Mouse (Mus musculus): ENCODE results near the gene Pofut1.
"Not testable (repeated sequence)": the region's sequence is repeated elsewhere in the genome, so short reads cannot be mapped to it uniquely, and the experiment has no call there.

Gene Pofut1

DNA sequence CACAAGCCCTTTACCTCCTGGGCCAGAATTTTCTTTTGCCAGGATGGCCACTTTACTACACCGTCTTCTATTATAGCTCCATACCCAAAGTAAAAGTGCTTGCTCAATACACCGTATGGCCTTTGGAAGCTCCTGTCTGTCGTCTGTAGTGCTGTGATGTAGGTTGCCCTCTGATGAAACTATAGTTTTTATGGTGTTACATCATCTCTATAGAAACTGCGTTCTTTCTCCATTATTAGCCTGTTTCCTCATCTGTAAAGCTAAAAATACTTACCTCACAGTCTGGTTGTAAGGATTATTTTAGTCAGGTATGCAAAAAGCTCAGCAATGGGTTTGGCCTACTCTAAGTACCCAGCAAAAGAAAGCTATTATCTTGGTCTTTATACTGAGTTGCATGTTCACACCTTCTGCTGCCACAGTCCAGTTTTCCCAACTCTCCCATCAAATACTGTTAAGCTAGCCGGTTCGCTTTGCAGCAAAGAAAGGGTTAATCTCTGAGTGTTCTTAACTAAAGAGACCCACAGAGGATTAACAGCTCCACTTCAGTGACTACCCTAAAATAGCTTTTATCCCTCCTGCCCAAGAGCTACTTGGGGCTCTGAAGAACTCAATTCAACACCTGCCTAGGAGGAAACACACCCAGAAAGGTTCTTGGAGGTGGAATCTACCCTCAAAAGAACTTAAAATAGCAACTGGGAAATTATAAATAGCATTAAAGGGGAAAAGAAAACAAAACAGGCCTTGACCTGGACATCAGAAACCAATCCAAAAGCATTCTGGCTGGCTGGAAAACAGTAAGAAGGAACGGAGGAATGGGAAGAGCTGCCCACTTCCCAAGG lies 2.1 kb upstream of the Pofut1 start:
- DNase-seq (ENCODE audit: low spot score): no peak

DNA sequence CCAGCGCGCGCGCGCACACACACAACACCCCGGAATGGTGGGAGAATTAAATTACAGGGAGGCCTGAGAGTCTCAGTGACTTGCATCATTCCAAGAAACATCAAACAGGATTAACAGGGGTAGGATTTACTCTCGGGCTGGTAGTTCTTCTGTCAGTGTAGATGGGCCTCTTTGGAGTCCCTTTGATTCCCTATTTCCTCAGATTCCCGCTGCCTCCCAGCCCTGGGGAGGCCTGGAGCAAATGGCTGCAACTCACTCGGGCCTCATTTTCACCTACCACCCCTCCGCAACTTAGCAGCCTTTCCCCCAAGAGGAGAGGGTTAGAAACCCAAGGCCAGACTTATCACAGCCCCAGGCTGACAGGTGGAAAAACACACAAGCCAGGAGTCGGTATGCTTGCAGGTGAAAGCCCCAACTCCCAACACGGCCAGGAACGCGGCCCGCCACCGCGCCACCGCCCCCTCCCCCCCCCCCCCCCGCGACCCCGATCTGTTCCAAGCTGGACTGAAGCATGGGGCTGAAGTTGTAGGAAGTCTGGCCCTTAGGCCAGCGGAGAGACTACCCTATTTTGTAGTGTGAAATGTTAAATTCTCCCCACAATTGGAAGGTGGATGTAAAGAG lies 1.4 kb upstream of the Pofut1 start:
- DNase-seq (ENCODE audit: low spot score): no peak

DNA sequence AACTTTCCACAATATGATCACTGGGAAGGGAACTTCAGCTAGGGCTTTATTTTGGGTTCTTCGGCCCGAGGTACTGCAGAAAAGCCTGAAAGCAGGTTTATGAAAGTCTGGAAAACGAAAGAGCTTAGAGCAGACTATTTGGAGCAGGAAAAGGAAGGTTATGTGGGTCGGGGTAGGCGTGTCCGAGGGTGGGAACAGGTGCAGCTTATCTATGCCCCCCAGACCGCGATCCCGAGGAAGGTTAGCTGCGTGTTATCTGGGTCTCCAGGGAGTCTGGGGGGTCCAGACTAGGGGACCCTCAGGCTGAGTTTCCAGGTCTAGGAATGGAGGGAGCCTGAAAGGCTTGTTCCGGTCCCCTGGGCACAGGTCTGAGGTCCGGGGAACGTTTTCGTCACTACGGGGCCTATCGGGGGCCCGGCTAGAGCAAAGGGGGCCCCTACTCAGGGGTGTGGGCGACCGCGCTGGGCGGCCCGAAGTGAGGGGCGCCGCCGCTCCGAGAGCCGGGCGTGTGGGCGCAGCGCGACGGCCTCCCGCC lies 565 bp upstream of the Pofut1 start:
- no peak for DNase-seq (ENCODE audit: low spot score)

DNA sequence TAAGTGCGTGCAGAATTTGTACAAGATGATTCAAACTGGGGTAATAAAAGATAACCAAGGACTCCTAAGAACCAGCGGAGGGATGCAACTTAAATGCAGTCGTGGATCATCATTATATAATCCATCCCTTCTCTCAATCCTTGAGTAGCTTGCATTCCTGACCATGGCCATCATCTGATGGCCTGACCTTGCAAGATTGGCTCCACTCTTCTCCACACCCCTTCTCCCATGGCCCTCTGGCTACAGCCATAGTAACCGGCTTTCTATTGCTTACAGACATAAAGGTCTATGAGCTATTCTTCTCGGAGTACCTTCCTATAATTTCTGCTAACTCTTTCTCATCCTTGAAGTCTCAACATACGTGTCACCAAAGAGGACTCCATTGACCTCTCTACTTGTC lies 823 bp downstream of the Pofut1 start:
- no peak for DNase-seq (ENCODE audit: low spot score)

DNA sequence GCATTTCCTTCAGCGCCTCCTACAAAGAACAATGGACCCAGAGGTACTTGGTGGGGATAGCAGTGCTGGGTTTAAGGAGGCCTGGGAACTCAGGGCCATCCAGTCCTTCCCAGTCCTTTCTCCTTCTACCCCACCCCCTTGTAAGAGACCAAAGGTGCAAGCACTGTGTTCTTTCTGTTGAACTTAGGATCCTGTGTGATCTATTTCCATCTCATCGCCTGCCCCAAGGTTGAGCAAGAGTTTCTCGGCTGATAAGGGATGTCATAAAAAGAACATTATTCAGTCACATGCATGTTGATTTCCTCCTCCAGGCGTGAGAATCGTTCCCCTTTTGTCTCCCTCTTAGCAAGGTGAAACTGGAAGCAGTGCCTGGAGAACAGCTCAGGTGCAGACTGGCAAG lies 8.4 kb downstream of the Pofut1 start:
- DNase-seq (ENCODE audit: low spot score): no peak

DNA sequence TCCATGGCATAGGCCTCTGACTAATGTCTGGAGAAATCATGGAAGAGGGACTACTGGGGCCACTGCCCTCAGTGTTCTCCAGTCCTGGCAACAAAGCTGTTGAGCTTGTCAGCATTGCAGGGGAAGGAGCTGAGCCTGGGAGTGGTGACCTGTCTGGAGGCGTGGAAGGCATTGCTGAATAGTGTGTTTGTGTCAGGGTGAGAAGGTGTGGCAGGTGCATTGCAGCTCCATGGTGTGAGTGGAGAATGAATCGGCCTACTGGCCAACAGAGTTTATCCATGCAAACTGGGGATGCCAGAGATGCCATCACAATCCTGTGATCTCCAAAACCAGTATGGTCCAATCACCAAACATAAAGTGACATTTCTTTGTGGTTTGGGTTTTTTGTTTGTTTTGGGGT lies 15.3 kb downstream of the Pofut1 start:
- no peak for DNase-seq (ENCODE audit: low spot score)

DNA sequence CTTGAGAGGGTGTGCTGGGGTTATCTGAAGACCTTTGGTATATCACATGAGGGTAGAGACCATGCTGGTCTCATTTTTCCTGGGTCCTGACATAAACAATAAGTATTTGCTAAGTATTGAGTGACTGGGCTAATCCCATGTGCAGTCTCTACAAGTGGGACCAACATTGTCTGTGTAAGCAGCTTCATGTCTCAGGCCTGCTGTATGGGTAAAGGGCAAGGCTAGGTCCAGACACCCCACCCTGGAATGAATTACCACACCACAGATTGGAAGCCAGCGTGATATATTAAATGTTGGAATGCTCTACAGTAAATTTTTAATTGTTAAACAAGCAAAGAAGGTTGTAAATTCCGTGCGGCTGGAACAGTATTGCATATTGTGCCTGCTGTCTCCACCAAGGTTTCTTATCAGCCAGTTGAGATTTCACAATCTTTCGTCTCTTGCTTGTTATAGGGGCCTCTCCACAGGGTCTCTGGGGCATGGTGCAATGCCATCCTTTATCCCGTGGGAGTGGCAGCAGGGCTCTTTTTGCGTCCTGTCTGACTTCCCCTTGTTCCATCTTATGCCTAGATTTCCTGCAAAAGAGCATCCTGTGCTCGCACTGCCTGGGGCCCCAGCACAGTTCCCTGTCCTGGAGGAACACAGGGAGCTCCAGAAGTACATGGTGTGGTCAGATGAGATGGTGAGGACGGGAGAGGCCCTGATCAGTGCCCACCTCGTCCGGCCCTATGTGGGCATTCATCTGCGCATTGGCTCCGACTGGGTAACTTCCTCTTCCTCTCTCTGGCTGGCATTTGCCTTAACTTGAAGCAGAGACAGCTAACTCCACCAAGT lies 17.9 kb downstream of the Pofut1 start:
- no peak for DNase-seq (ENCODE audit: low spot score)

DNA sequence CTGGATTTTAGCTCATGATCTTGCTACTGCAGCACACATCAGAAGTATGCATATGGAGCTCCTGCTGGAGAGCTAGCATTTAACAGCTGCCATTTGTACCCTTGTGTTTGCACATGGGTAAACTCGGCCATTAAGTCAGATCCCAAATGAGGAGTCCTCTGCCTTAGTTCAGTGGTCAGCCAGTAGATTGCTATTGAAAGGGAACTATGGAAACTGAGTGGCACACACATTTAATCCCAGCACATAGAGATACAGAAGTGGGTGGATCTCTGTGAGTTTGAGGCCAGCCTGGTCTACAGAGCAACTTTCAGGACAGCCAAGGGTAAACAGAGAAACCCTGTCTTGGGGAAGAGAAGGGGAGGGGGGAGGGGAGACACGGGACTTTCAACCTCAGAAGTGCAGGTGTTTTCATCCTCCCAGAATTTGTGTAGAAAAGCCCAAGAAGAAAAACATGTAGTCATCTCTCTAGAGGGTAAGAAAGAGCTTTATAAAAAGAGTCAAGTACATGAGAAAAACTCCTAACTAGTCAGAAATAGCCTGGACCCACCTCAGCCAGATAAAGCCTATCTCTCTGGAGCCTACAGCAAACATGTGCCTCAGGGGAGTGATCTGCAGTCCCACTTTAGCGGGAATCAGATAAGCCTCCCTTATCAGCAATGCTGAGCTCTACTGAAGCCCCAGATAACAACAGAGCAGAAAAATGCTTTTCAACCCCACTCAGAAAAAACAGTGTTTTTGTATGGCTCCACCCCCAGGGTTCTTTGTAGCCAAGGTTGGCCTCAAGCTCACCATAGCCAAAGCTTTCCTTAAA lies 18.7 kb downstream of the Pofut1 start:
- no peak for DNase-seq (ENCODE audit: low spot score)

DNA sequence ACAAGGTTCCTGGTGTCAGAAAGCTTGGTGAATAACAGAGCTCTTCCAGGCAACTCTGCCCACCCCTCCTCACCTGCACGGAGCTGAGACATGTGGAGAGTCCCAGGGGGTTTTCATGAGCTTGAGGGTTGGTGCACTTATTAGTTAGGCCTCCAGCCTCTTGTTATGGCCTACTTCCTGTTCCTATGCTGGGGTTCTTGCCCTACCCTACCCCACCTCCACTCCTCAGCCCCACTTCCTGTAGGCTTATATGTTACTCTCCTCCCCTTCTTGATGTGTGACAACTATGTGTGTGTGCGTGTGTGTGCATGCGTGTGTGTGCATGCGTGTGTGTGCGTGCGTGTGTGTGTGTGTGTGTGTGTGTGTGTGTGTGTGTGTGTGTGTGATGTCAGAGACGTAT lies 21.7 kb downstream of the Pofut1 start:
- no peak for DNase-seq (ENCODE audit: low spot score)

DNA sequence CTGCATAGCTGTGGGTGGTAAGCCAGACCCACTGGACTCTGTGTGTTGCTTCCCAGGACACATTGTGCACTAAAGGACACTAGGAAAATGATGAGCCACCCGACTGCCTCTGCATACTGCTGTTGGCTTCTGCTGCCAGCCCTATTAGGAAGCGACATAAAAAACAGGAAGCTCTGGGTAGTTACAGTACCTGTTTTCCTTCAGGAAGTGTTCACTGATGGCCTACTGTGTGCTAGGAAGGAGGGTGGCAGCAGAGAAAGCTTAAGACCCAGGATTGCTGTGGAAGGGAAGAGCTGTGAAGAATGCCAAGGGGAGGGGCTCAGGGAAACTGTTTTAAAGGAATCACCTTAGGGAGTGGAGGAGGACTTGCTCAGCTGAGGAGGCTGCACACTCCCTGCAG lies 26.0 kb downstream of the Pofut1 start:
- no peak for DNase-seq (ENCODE audit: low spot score)

DNA sequence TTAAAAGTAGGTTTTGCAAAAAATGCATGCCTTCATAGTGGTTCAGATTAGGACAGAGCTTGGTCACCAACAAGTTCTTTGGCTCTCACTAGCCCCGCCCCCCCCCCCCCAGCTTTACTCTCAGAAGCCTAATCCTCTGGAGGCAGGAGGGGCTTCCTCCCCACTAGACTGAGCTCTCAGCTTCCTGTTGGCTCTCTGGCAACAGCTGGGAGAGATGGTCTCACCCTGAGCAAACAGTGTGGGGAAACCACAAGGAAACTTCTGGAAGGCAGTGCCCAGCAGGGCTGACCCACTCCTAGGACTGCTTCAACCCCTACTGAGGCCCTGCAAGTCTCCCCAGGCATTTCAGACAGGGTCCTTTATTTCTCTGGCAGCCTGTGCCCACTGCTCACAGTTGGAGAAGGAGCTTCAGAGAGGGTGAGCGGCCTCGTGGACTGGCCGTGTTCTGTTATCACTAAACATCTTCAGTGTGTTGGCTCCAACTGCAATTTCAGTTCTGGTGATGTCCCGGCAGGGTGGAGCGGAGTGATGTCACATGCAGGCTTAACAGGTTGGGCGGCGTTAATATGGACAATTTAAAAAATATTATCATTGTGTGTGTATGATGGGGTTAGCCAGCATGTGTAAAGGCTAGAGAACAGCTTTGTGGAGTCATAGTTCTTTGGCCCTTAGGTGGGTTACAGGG lies 29.0 kb downstream of the Pofut1 start:
- not testable (repeated sequence) for DNase-seq (ENCODE audit: low spot score)

DNA sequence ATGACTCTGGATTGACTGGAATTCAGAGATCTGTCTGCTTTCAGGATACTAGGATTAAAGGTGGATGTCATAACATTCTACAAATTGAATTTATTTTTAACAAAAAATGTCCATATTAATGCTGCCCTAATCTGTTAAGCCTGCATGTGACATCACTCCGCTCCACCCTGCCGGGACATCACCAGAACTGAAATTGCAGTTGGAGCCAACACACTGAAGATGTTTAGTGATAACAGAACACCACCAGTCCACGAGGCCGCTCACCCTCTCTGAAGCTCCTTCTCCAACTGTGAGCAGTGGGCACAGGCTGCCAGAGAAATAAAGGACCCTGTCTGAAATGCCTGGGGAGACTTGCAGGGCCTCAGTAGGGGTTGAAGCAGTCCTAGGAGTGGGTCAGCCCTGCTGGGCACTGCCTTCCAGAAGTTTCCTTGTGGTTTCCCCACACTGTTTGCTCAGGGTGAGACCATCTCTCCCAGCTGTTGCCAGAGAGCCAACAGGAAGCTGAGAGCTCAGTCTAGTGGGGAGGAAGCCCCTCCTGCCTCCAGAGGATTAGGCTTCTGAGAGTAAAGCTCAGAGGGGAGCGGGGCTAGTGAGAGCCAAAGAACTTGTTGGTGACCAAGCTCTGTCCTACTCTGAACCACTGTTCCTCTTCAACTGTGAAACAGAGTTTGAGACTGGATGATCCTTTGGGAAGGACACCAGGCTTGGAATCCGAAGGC lies 33.0 kb downstream of the Pofut1 start:
- DNase-seq (ENCODE audit: low spot score): not testable (repeated sequence)

DNA sequence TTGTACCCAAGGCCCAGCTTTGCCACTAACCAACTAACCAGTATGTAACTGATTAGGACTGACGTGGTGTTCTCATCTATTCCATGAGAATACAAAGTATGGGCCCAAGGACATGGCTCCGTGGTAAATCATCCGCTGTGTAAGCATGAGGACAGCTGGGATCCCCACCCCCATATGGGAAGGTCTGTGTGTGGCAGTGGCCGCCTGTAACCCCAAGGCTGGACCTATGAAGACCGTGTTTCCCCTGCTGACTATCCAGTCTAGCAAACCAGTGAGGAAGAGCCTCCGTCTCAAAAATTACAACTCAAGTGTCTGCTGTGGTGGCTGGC lies 33.5 kb downstream of the Pofut1 start:
- DNase-seq (ENCODE audit: low spot score): no peak

DNA sequence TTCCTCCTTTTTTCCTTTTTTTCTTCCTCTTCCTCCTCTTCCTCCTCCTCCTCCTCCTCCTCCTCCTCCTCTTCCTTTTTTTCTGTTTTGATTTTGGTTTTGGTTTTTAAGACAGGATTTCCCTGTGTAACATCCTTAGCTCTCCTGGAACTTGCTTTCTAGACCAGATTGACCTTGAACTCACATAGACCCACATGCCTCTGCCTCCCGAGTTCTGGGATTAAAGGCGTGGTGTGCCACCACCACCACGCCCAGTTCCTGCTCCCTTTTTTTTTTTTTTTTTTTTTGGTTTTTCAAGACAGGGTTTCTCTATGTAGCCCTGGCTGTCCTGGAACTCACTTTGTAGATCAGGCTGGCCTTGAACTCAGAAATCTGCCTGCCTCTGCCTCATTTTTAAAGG lies 34.2 kb downstream of the Pofut1 start:
- not testable (repeated sequence) for DNase-seq (ENCODE audit: low spot score)

DNA sequence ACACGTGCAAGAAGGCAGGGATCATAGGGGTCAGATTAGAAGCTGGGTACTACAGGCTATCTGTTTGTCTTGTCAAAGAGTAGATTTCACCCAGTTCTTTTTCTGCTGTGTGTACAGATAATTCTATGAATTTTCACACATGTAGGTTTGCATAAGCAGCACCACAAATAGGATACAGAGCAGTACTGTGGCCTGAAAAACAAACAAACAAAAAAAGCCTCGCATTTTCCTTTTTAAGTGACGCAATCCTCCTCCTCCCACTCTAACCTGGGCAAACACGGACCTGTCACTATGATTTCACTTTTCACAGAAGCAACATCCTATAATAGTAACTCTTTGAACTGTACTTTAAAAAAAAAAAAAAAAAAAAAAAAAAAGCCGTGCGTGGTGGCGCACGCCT lies 35.1 kb downstream of the Pofut1 start:
- DNase-seq (ENCODE audit: low spot score): no peak

DNA sequence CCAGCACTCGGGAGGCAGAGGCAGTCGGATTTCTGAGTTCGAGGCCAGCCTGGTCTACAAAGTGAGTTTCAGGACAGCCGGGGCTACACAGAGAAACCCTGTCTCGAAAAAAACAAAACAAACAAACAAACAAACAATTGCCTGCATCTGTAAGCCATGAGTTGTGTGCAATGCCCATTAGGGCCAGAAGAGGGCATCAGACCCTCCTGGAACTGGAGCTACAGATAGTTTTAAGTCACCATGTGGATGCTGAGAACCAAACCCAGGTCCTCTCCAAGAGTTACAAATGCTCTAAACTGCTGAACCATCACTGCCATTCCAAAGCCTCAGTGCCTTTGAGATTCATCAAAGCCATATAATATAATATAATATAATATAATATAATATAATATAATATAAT lies 35.5 kb downstream of the Pofut1 start:
- not testable (repeated sequence) for DNase-seq (ENCODE audit: low spot score)

DNA sequence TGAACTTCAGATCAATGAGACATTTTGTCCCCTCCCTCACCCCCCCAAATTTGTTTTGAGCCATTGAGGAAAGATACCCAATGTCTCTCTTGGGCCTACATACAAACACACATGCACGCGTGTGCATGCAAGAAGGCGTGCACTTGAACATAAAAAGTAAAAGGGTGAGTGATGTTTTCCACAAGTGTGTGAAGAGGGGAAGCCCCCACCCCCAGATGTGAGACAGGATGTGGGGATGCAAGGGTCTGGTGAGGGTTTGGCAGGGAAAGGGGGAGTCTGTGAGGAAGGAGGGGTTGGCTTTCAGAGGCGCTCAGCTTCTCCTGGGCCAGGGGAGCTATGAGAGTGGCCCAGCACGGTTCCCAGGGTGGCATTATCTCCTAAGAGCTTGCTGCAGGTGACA lies 37.0 kb downstream of the Pofut1 start:
- no peak for DNase-seq (ENCODE audit: low spot score)

DNA sequence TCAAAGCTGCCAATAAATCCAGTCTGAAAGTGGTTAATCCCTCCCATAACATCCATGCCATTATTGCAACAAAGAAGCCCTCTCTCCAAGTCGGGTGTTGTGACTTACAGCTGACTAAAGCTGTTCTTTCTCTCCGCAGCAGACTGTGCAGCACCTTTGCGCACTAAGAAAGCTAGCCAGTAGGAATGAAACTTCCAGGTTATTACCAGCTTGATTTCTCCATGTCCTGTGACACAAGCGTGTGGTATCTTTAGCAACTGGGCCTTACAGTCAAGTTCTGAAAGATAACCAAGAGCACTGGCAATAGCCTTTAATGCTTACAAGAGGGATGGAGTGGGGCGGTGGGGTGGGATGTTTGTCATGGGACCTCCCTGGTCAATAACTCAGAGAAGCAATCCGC lies 42.6 kb downstream of the Pofut1 start:
- no peak for DNase-seq (ENCODE audit: low spot score)

DNA sequence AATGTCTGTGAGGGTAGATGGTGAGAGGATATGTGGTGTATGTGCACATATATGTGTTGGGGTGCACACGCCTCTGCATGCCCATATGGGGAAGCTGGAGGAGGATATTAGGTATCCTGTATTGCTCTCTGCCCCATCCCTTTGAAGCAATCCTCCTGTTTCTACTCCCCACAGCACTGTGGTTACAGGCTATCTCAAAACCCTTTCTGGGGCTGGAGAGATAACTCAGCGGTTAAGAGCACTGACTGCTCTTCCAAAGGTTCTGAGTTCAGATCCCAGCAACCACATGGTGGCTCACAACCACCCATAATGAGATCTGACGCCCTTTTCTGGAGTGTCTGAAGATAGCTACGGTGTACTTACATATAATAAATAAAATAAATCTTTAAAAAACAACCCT lies 45.2 kb downstream of the Pofut1 start:
- DNase-seq (ENCODE audit: low spot score): no peak

DNA sequence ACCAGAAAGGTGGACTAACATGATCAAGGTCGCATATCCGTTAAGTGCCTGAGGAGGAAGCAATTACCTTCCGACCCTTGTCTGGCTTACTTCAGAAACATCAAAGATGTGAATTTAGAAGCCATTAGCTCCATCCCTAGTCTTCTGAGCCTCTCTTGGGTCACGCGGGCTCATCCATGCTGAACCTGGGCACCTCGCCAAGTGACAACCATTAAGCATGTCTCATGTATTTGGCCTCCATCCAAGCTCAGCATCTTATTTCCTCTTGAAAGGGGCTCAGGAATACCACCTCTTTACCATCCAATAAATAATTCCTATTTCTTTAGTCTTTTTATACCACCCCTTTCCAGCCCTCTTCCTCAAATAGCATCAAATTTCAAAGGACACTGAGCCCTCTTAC lies 46.5 kb downstream of the Pofut1 start:
- no peak for DNase-seq (ENCODE audit: low spot score)

All from ovary, postnatal 14 days (tissue).